Mouse (Mus musculus) hindbrain, postnatal 0 days (tissue): Measurements from ENCODE around the gene Unc79. TPM values are rescaled to one million over a fixed set of nuclear protein-coding genes. Genes with fewer than 3 reads are reported as not detected.

ENCODE experiments used
- ATAC-seq: fragments of 200-750 bp; cut with Nextera tagmentation; 2 replicates; pipeline ENCODE4 v1.8.0; 2017; ENCODE audit warnings: mild to moderate bottlenecking, moderate TSS enrichment, moderate library complexity
- DNase-seq: peaks from one replicate; pipeline ENCODE4 v3.0.0-alpha.2; 2015; ENCODE audit warnings: low spot score
- H3K27ac ChIP-seq: fragments of 300-500 bp; sonication (generic); 2 replicates; pipeline ENCODE4 v1.5.1; 2014; ENCODE audit warnings: mild to moderate bottlenecking
- H3K27me3 ChIP-seq: fragments of 300-500 bp; sonication (generic); 2 replicates; pipeline ENCODE4 v1.6.1; 2014; ENCODE audit warnings: low read length, mixed read lengths; ENCODE audit not compliant: insufficient read depth
- H3K36me3 ChIP-seq: fragments of 300-500 bp; sonication (generic); 2 replicates; pipeline ENCODE4 v1.6.1; 2014; ENCODE audit warnings: low read length, mixed read lengths; ENCODE audit not compliant: insufficient read depth
- H3K4me1 ChIP-seq: fragments of 300-500 bp; sonication (generic); 2 replicates; pipeline ENCODE4 v1.6.1; 2014; ENCODE audit warnings: antibody characterized with exemption, low read length, mixed read lengths; ENCODE audit not compliant: insufficient read depth
- H3K4me2 ChIP-seq: fragments of 300-500 bp; sonication (generic); 2 replicates; pipeline ENCODE4 v1.6.1; 2014; ENCODE audit warnings: low read depth, mild to moderate bottlenecking, low read length, moderate library complexity, mixed read lengths
- H3K4me3 ChIP-seq: fragments of 300-500 bp; sonication (generic); 2 replicates; pipeline ENCODE4 v1.5.1; 2014; ENCODE audit warnings: low read length
- H3K9ac ChIP-seq: fragments of 300-500 bp; sonication (generic); replicated peaks from 2 replicates; pipeline ENCODE4 v1.6.1; 2014; ENCODE audit warnings: mild to moderate bottlenecking, low read length, moderate library complexity, mixed read lengths
- H3K9me3 ChIP-seq: fragments of 300-500 bp; sonication (generic); 2 replicates; pipeline ENCODE4 v1.6.1; 2016; ENCODE audit warnings: low read length, mixed read lengths
- CTCF ChIP-seq: IDR thresholded peaks from 2 replicates; pipeline ENCODE4 v1.5.1; 2016; ENCODE audit warnings: antibody characterized with exemption, control low read depth, low read depth
- WGBS: fragments of 180-500 bp; shearing (Covaris S2); extraction: QIAGEN DNeasy Blood & Tissue Kit; methylation state at CpG from one replicate; pipeline ENCODE4 v1.1.7; 2014; 5-methylcytosine and 5-hydroxymethylcytosine counted together
- polyA plus RNA-seq: library from polyadenylated mRNA; unstranded; fragments of >200 nt; fragmentation: Nextera tagmentation; extraction: Ambion mirVana; gene quantifications from 2 replicates; pipeline ENCODE4 v1.2.1, GENCODE M21; 2015
- total RNA-seq: library from RNA; depleted of rRNA; stranded (reverse); fragments of >200 nt; gene quantifications from 2 replicates; pipeline ENCODE4 v1.2.3, GENCODE M21; 2014

Gene Unc79
- total and polyA plus RNA-seq, 2 experiments from 2014 or later, result 4.7 to 40.7 TPM

DNA sequence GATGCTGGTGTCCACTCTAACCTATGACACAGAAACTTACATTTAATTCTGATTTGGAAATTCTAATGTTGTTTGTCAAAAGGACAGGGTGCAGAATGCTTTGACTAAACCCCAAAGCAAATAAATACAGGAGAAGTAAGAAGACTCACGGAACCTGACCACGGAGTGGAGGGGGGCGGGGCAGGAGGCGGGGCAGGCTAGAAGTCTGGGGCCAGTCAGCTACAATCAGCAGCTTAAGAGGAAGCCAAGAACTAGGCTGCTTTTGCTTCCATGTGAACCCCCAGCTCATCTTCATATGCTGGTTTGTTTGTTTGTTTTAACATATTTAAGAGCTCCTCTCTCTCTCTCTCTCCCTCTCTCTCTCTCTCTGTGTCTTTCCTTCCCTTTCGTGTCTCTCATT, 154.9 kb downstream of the Unc79 start:
- no peak for TF ChIP-seq CTCF
- peaks cover 20% of the 10 kb centered on the region for H3K36me3 ChIP-seq
- H3K27ac ChIP-seq, result no peak overlapping the region
- WGBS, result 20% methylated on average over 5 of the region's 5 CpGs
- ATAC-seq (no peak), DNase-seq (no peak)
- H3K9ac ChIP-seq, result no peak overlapping the region
- H3K9me3 ChIP-seq, result no peaks in the 10 kb centered on the region
- H3K4me1 ChIP-seq, result no peaks in the 10 kb centered on the region
- no peak overlapping the region for H3K4me3 ChIP-seq
- no peaks in the 10 kb centered on the region for H3K27me3 ChIP-seq
- no peak overlapping the region for H3K4me2 ChIP-seq

DNA sequence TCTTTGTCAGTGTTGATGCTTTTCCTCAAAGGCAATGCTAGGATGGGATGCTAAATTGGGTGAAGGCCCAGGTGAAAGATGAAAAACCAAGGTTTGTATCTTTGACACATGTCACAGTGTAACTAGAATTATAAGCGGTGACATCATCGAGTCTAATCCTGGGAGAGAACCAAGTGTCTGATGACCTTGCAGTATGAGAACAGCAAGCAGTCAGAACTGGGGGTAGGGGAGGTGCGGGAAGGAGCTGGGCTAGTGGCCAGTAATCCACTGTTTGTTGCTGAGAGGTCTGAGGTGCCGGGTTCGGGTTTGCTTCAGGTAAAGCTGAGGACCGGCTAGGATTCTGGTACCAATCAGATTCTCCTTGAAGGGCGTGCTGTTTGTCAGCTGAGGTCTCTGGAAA, 160.6 kb downstream of the Unc79 start:
- H3K36me3 ChIP-seq, result peaks cover 28% of the 10 kb centered on the region
- ATAC-seq (no peak), DNase-seq (no peak)
- H3K9ac ChIP-seq, result no peak overlapping the region
- H3K4me1 ChIP-seq, result no peaks in the 10 kb centered on the region
- WGBS, result 92% methylated on average over 7 of the region's 7 CpGs
- H3K4me3 ChIP-seq, result no peak overlapping the region
- H3K4me2 ChIP-seq, result no peak overlapping the region
- H3K27me3 ChIP-seq, result no peaks in the 10 kb centered on the region
- no peak for TF ChIP-seq CTCF
- no peaks in the 10 kb centered on the region for H3K9me3 ChIP-seq
- H3K27ac ChIP-seq, result no peak overlapping the region

DNA sequence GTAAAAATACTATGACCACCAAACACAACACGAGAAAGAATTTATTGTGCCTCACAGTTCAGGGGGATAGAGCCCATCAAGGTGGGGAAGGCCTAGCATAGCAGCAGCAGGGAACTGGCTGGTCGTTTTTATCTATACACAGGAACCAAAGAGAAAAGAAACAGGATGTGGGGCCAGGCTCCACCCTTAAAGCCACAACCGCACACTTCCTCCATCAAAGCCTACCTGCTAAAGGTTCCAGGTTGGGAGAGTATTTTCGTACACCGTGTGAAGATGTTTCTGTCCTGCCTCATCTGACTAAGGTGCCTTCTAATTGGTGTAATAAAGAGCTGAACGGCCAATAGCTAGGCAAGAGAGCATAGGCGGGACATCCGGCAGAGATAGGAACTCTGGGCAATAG, 168.0 kb downstream of the Unc79 start:
- H3K4me3 ChIP-seq, result no peak overlapping the region
- WGBS, result 88% methylated on average over 8 of the region's 8 CpGs
- DNase-seq, result no peak
- H3K36me3 ChIP-seq, result peaks cover 14% of the 10 kb centered on the region; the same call in 1 of the 2 replicates
- H3K27me3 ChIP-seq, result no peaks in the 10 kb centered on the region
- no peak overlapping the region for H3K4me2 ChIP-seq
- no peak for ATAC-seq
- no peak overlapping the region for H3K27ac ChIP-seq
- H3K9me3 ChIP-seq, result no peaks in the 10 kb centered on the region
- no peak for TF ChIP-seq CTCF
- H3K9ac ChIP-seq, result no peak overlapping the region
- no peaks in the 10 kb centered on the region; the same call in 1 of the 2 replicates for H3K4me1 ChIP-seq

DNA sequence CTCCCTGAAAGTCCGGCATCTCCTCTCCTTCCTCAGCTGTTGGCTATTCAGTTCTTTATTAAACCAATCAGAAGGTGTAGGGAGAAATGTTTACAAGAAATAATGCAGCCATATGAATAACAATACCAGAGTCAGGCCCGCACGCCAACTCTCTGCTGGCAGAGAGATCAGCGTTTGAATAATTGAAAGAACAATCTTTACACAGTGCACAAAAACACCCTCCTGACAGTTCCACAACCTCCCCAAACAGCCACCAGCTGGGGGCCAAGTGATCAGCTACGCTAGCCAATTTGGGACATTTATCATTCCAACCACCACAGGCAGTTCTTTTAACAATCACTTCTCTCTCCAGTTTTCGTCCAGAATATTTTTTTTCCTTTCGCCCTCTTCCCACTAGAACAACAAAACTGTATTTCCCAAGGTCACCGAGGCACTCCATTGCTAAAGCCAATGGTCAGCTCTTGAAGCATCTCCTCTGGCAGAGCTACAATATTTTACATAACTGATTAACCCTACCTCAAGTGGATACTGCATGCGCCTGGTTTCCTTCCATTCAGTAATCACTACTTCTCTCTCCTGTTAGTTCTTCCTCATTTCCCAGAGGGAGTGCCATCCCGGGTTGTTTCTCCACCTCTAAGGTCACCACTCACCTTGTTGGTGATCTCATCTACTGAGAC, 169.0 kb downstream of the Unc79 start:
- DNase-seq (no peak), ATAC-seq (no peak)
- Histone ChIP-seq H3K4me1 (no peaks in the 10 kb centered on the region; the same call in 1 of the 2 replicates), H3K4me3 (no peak overlapping the region), H3K9ac (no peak overlapping the region), H3K9me3 (no peaks in the 10 kb centered on the region), H3K27me3 (no peaks in the 10 kb centered on the region), H3K27ac (no peak overlapping the region), H3K4me2 (no peak overlapping the region), H3K36me3 (peaks cover 9% of the 10 kb centered on the region; the same call in 1 of the 2 replicates)
- TF ChIP-seq CTCF, result no peak
- WGBS, result 42% methylated on average over 10 of the region's 10 CpGs

DNA sequence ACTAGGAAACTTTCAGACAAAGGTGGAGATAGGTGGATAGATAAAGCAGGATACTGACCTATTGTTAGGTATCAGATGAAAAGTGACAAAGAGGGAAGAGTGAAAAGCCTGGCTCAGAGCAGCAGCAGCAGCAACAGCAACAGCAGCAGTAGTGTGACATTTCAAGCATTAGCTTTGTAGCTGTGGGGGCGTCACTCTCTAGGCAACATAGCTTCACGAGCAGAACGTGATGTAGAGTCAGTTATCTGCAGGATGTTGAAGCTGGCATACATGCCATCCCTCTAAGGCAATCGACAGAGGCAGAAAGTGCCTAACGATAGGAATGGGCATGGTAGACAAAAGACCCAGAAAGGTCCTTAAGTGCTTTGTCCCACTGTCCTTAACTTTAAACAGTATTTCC, 173.3 kb downstream of the Unc79 start:
- Histone ChIP-seq H3K9ac (no peak overlapping the region), H3K4me3 (no peak overlapping the region), H3K27ac (no peak overlapping the region), H3K9me3 (no peaks in the 10 kb centered on the region), H3K27me3 (no peaks in the 10 kb centered on the region), H3K4me2 (no peak overlapping the region), H3K4me1 (no peaks in the 10 kb centered on the region; the same call in 1 of the 2 replicates), H3K36me3 (no peaks in the 10 kb centered on the region)
- ATAC-seq, result no peak
- TF ChIP-seq CTCF, result no peak
- whole genome bisulfite sequencing, result 84% methylated on average over 5 of the region's 5 CpGs
- no peak for DNase-seq

DNA sequence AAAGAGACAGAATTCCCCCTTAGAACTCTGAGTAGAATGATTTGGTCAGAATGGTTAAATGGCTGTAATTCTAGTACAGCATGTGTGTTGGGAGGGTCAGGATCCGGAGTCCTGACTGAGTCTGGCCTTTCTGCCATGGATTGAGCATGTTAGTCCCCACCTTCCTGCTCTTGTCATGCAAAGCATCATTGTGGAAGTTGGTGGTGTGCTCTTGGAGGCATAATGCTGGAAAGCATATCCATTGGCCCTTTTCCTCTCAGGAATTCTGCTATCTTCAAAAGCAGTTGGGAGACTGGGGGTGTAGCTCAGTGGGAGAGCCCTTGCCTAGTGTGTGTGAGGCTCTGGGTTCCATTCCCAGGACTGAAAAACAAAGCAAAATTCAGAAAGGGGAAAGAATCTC, 175.2 kb downstream of the Unc79 start:
- H3K4me2 ChIP-seq, result no peak overlapping the region
- WGBS, result 38% methylated on average over 1 of the region's 1 CpGs
- no peak overlapping the region for H3K27ac ChIP-seq
- DNase-seq (no peak), ATAC-seq (no peak)
- no peaks in the 10 kb centered on the region for H3K27me3 ChIP-seq
- H3K9me3 ChIP-seq, result no peaks in the 10 kb centered on the region
- H3K4me3 ChIP-seq, result no peak overlapping the region
- H3K36me3 ChIP-seq, result no peaks in the 10 kb centered on the region; the same call in 1 of the 2 replicates
- no peak for TF ChIP-seq CTCF
- H3K4me1 ChIP-seq, result no peaks in the 10 kb centered on the region
- H3K9ac ChIP-seq, result no peak overlapping the region

DNA sequence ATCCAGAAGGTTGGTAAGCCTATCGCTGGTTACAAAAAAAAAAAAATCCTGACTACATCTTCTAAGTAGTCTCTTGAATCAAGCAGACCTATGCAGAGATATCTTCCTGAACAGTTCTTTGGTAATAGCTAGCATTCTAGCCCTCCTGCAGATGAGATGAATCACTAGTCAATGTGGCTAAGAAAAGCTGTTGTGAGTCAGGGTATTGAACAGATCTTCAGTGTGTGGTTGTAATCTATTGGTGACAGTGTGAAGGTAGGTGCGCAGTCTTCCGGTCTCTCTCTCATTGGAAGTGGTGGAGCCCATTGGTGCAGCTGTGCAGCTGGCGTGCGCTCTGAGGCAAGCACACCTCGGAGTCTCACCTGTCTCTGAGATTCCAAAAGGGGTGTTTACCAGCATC, 180.3 kb downstream of the Unc79 start:
- Histone ChIP-seq H3K4me2 (no peak overlapping the region), H3K4me1 (no peaks in the 10 kb centered on the region), H3K4me3 (no peak overlapping the region), H3K9me3 (no peaks in the 10 kb centered on the region), H3K27ac (no peak overlapping the region), H3K36me3 (peaks cover 4% of the 10 kb centered on the region), H3K9ac (no peak overlapping the region), H3K27me3 (no peaks in the 10 kb centered on the region)
- TF ChIP-seq CTCF, result no peak
- WGBS, result 96% methylated on average over 6 of the region's 6 CpGs
- DNase-seq (no peak), ATAC-seq (no peak)
